Mouse (Mus musculus) CH12.LX (cell line): ENCODE results near the gene Ugt1a5. TPM values are rescaled to one million over a fixed set of nuclear protein-coding genes. Genes with fewer than 3 reads are reported as not detected.
"Not testable (repeated sequence)": the region's sequence is repeated elsewhere in the genome, so short reads cannot be mapped to it uniquely, and the experiment has no call there.

ENCODE experiments used
- DNase-seq: peaks from one replicate; pipeline ENCODE4 v3.0.0-alpha.2; 2013; ENCODE audit errors: extremely low read depth
- H3K27ac ChIP-seq: 2 replicates; pipeline ENCODE4 v1.5.1; 2012; ENCODE audit warnings: low read depth, mild to moderate bottlenecking, control low read depth, moderate library complexity; ENCODE audit not compliant: insufficient read depth
- H3K27me3 ChIP-seq: replicated peaks from 2 replicates; pipeline ENCODE3; 2012; ENCODE audit warnings: inconsistent platforms
- H3K36me3 ChIP-seq, 2 experiments: replicated peaks in 1 of 2; 2 replicates each; pipeline versions ENCODE3 to v1.6.1; 2012; ENCODE audit warnings: inconsistent platforms in 1 of 2, low read length in 1 of 2, mild to moderate bottlenecking in 1 of 2, mixed read lengths in 1 of 2, moderate library complexity in 1 of 2; ENCODE audit not compliant: control insufficient read depth in 1 of 2, insufficient read depth in 1 of 2
- H3K4me1 ChIP-seq, 2 experiments: 2 replicates each; pipeline ENCODE4 v1.6.1; 2012; ENCODE audit warnings: inconsistent platforms in 1 of 2, moderate library complexity in 1 of 2; ENCODE audit not compliant: insufficient read depth in 2 of 2, control insufficient read depth in 1 of 2
- H3K4me2 ChIP-seq: 2 replicates; pipeline ENCODE4 v1.6.1; 2012; ENCODE audit warnings: low read depth, mild to moderate bottlenecking, control low read depth; ENCODE audit not compliant: poor library complexity, insufficient read depth, severe bottlenecking
- H3K4me3 ChIP-seq, 3 experiments: fragments of 150-350 bp in 1 of 3; sonication (generic) in 1 of 3; replicated peaks in 1 of 3; 2 replicates each; pipeline versions ENCODE3 to v1.5.1; 2011 to 2012; ENCODE audit warnings: low read depth in 2 of 3, low read length in 2 of 3, mild to moderate bottlenecking in 2 of 3, moderate library complexity in 2 of 3, control low read depth in 1 of 3, improper control_type of control experiment in 1 of 3, inconsistent platforms in 1 of 3, mixed read lengths in 1 of 3; ENCODE audit not compliant: poor library complexity in 1 of 3
- H3K79me2 ChIP-seq: replicated peaks from 2 replicates; pipeline ENCODE4 v1.6.1; 2012; ENCODE audit warnings: mild to moderate bottlenecking, moderate library complexity; ENCODE audit not compliant: control insufficient read depth, poor library complexity, insufficient read depth, severe bottlenecking; ENCODE audit errors: extremely low read depth
- H3K9ac ChIP-seq: 2 replicates; pipeline ENCODE4 v1.6.1; 2012; ENCODE audit warnings: low read depth, mild to moderate bottlenecking, control low read depth, moderate library complexity; ENCODE audit not compliant: insufficient read depth
- H3K9me3 ChIP-seq: replicated peaks from 2 replicates; pipeline ENCODE3; 2012; ENCODE audit warnings: low read length, inconsistent platforms, mixed read lengths
- CTCF ChIP-seq, 2 experiments: IDR thresholded peaks in 1 of 2; conservative IDR thresholded peaks in 1 of 2; 2 replicates each; pipeline ENCODE4 v1.5.1; 2011 to 2012; ENCODE audit warnings: low read depth in 2 of 2, low read length in 2 of 2, improper control_type of control experiment in 1 of 2, inconsistent platforms in 1 of 2, mild to moderate bottlenecking in 1 of 2, moderate library complexity in 1 of 2
- POLR2A ChIP-seq: IDR thresholded peaks from 2 replicates; pipeline ENCODE4 v1.6.1; 2011; ENCODE audit warnings: low read depth, mild to moderate bottlenecking, improper control_type of control experiment, low read length
- RAD21 ChIP-seq: IDR thresholded peaks from 2 replicates; pipeline ENCODE4 v1.6.1; 2011; ENCODE audit warnings: low read depth, mild to moderate bottlenecking, low read length, improper control_type of control experiment, moderate library complexity
- SMC3 ChIP-seq: IDR thresholded peaks from 2 replicates; pipeline ENCODE4 v1.6.1; 2011; ENCODE audit warnings: low read depth, low read length, improper control_type of control experiment
- dilution Hi-C: fragments of 300-500 bp; cut with MboI; formaldehyde crosslinking; loops from 2 replicates; pipeline ENCODE4 v1.14.3; 2020; ENCODE audit warnings: low sequenced_read_pairs; ENCODE audit not compliant: extremely low pct_unique_long_range_greater_than_20kb, extremely low pct_ligation_motif_present
- in situ Hi-C: fragments of 300-500 bp; cut with MboI; formaldehyde crosslinking; loops from 3 replicates; pipeline ENCODE4 v1.14.3; 2019; ENCODE audit warnings: low sequenced_read_pairs, low pct_ligation_motif_present, low pct_unique_long_range_greater_than_20kb, mixed read lengths
- polyA plus RNA-seq: library from polyadenylated mRNA; unstranded; fragments of >175 nt; gene quantifications from 2 replicates; pipeline ENCODE4 v1.2.1, GENCODE M21; 2012; ENCODE audit warnings: low read depth; ENCODE audit not compliant: insufficient read length
- total RNA-seq, 2 experiments: library from RNA; depleted of rRNA; stranded (reverse); fragments of 300-350 nt in 1 of 2; fragments of >200 nt in 1 of 2; gene quantifications; 2 replicates each; pipeline ENCODE4 v1.2.3; 2012 to 2014

The Ugt1a5 gene
- total RNA-seq (2012; rRNA removed) (not detected in 2 replicates), total RNA-seq (2014; rRNA removed) (not detected in 2 replicates), polyA plus RNA-seq (not detected in 2 replicates)

GRCm38 (mm10) chr1:88165711-88166110 lies at the start of gene Ugt1a5:
TSS of gene Ugt1a5 (plus strand) at chr1:88166012.
- no peak within 1 kb of the TSS for H3K4me3 ChIP-seq
- H3K36me3 ChIP-seq: peaks cover 0 to 5% of the 10 kb centered on the region in 2 experiments
- no peak within 1 kb of the TSS for H3K27ac ChIP-seq
- no peak within 1 kb of the TSS for H3K9ac ChIP-seq
- no peak within 1 kb of the TSS for H3K4me2 ChIP-seq
- dilution Hi-C loops: no loop called here
- TF ChIP-seq POLR2A (no peak), SMC3 (no peak)
- peaks cover 0 to 3% of the 10 kb centered on the region in 2 experiments; a peak in 1 of 4 replicates for H3K4me1 ChIP-seq
- in situ Hi-C loops: no loop called here
- no peaks in the 10 kb centered on the region for H3K79me2 ChIP-seq
- no peak for DNase-seq
- H3K27me3 ChIP-seq: no peaks in the 10 kb centered on the region
- H3K9me3 ChIP-seq: no peaks in the 10 kb centered on the region

- H3K4me1 ChIP-seq, H3K4me3 ChIP-seq, H3K9ac ChIP-seq, H3K4me2 ChIP-seq, H3K27me3 ChIP-seq, H3K36me3 ChIP-seq, H3K27ac ChIP-seq, in situ Hi-C loops, dilution Hi-C loops, H3K9me3 ChIP-seq, DNase-seq, H3K79me2 ChIP-seq: not testable (repeated sequence)
- peak; percentile 17 to 21; a peak in 1 of 4 replicates for TF ChIP-seq CTCF (conservative IDR thresholded peaks at IDR 0.05 in 1 of 2, IDR thresholded peaks at IDR 0.05 in 1 of 2; ENCODE audit: low read depth in 2 of 2, low read length in 2 of 2)
- TF ChIP-seq SMC3: peak; percentile 32
Observed at GRCm38 (mm10) chr1:88120550-88120949, 45.3 kb upstream of the Ugt1a5 start.

GRCm38 (mm10) chr1:88121521-88121920 lies 44.3 kb upstream of the Ugt1a5 start:
- H3K79me2 ChIP-seq, H3K4me3 ChIP-seq, H3K27me3 ChIP-seq, H3K9me3 ChIP-seq, dilution Hi-C loops, H3K36me3 ChIP-seq, in situ Hi-C loops, H3K9ac ChIP-seq, H3K27ac ChIP-seq, H3K4me1 ChIP-seq, H3K4me2 ChIP-seq: not testable (repeated sequence)
- peak; percentile 12 for DNase-seq
- TF ChIP-seq RAD21: peak; percentile 18
- peak; percentile 39 for TF ChIP-seq SMC3
- TF ChIP-seq CTCF (conservative IDR thresholded peaks at IDR 0.05 in 1 of 2, IDR thresholded peaks at IDR 0.05 in 1 of 2; ENCODE audit: low read depth in 2 of 2, low read length in 2 of 2): peak in 1 of 2 experiments; percentile 53; a peak in 2 of 4 replicates

GRCm38 (mm10) chr1:88125827-88126360 lies 39.9 kb upstream of the Ugt1a5 start:
- H3K4me3 ChIP-seq, H3K9ac ChIP-seq, H3K9me3 ChIP-seq, H3K27ac ChIP-seq, H3K27me3 ChIP-seq, H3K36me3 ChIP-seq, dilution Hi-C loops, H3K4me2 ChIP-seq, H3K79me2 ChIP-seq, in situ Hi-C loops: not testable (repeated sequence)
- peak; percentile 15 for DNase-seq
- TF ChIP-seq SMC3 (peak; percentile 35), RAD21 (peak; percentile 27), CTCF (conservative IDR thresholded peaks at IDR 0.05 in 1 of 2, IDR thresholded peaks at IDR 0.05 in 1 of 2; ENCODE audit: low read depth in 2 of 2, low read length in 2 of 2) (peak in 1 of 2 experiments; percentile 55; a peak in 2 of 4 replicates)
- H3K4me1 ChIP-seq: peaks cover 0 to 15% of the 10 kb centered on the region in 2 experiments; a peak in 2 of 4 replicates

GRCm38 (mm10) chr1:88129091-88129490 lies 36.7 kb upstream of the Ugt1a5 start:
- in situ Hi-C loops, H3K27me3 ChIP-seq, dilution Hi-C loops, H3K4me3 ChIP-seq, H3K4me2 ChIP-seq, H3K79me2 ChIP-seq, H3K9ac ChIP-seq, H3K9me3 ChIP-seq, DNase-seq, H3K27ac ChIP-seq, H3K36me3 ChIP-seq: not testable (repeated sequence)
- H3K4me1 ChIP-seq: peaks cover 0 to 25% of the 10 kb centered on the region in 2 experiments; a peak in 2 of 4 replicates
